ENCODE assay signal across 23 mouse cellular contexts in genomic region chr4:22792826-22793225, GRCm38 (mm10).
DNase-seq lines count a peak whose midpoint lies in the region; ATAC-seq and TF ChIP-seq lines count a peak whose summit lies in the region.
"Had no signal": no experiment of that assay in that cellular context is flagged by ENCODE, and none has a peak within 500 bp of the region (broad histone marks: within the 10 kb centered on the region; RNA-seq: fewer than 3 reads in every experiment).

No protein-coding gene starts in this region.

- TF ChIP-seq POLR2A in limb, embryonic 14.5 days (IDR thresholded peaks at IDR 0.05; ENCODE audit: borderline replicate concordance, extremely low read depth, insufficient read depth, insufficient read length): no peak

- no peak overlapping the region for H3K27ac ChIP-seq in limb, embryonic 14.5 days (replicated peaks; ENCODE audit: low read depth, low read length)
- no peak overlapping the region for H3K27ac ChIP-seq in limb, embryonic 10.5 days
- no peak overlapping the region for H3K27ac ChIP-seq in forebrain, embryonic 15.5 days (replicated peaks)
- H3K27ac ChIP-seq: embryonic facial prominence, embryonic 13.5 days; heart, embryonic 10.5 days; hindbrain, embryonic 12.5 days had no signal

- no peaks in the 10 kb centered on the region for H3K9me3 ChIP-seq in limb, embryonic 14.5 days (ENCODE audit: control insufficient read depth, low read length)
- no peaks in the 10 kb centered on the region for H3K9me3 ChIP-seq in limb, embryonic 10.5 days (replicated peaks)
- H3K9me3 ChIP-seq in forebrain, embryonic 15.5 days: no peaks in the 10 kb centered on the region
- H3K9me3 ChIP-seq: embryonic facial prominence, embryonic 13.5 days; heart, embryonic 10.5 days; hindbrain, embryonic 12.5 days had no signal

- peak; percentile 64 for DNase-seq in limb, embryonic 14.5 days (ENCODE audit: low spot score)
- no peak for DNase-seq in limb, embryonic 10.5 days (ENCODE audit: low spot score)
- peak; percentile 11 for DNase-seq in A20 (ENCODE audit: low read depth, low spot score)
- peak; percentile 35 for DNase-seq in embryo, embryonic 10.5 days (ENCODE audit: low spot score)
- DNase-seq in mesoderm, embryonic 11.5 days (ENCODE audit: low read depth, low spot score): peak; percentile 8
- no peak for DNase-seq in right cerebral cortex, postnatal 4 days
- DNase-seq: adrenal gland, adult 8-10 months; adrenal gland, postnatal 36 days; cerebellum, adult 2 months; cerebellum, postnatal 10 days; gastrocnemius, postnatal 10 days; heart, adult 18-20 months; heart, postnatal 10 days; heart, postnatal 4 days had no signal

- no peak overlapping the region for H3K9ac ChIP-seq in limb, embryonic 14.5 days (ENCODE audit: low read depth, low read length, severe bottlenecking)
- H3K9ac ChIP-seq in forebrain, embryonic 15.5 days (replicated peaks): no peak overlapping the region
- H3K9ac ChIP-seq: embryonic facial prominence, embryonic 13.5 days; hindbrain, embryonic 12.5 days had no signal

- H3K4me1 ChIP-seq in limb, embryonic 14.5 days (ENCODE audit: control insufficient read depth, insufficient read depth, low read length): no peaks in the 10 kb centered on the region
- H3K4me1 ChIP-seq in limb, embryonic 10.5 days: no peaks in the 10 kb centered on the region
- H3K4me1 ChIP-seq in forebrain, embryonic 15.5 days: no peaks in the 10 kb centered on the region
- H3K4me1 ChIP-seq: embryonic facial prominence, embryonic 13.5 days; heart, embryonic 10.5 days; hindbrain, embryonic 12.5 days had no signal

- no peak overlapping the region for H3K4me2 ChIP-seq in limb, embryonic 14.5 days (replicated peaks; ENCODE audit: low read depth, low read length, severe bottlenecking)
- H3K4me2 ChIP-seq in forebrain, embryonic 15.5 days (replicated peaks): no peak overlapping the region
- H3K4me2 ChIP-seq: embryonic facial prominence, embryonic 13.5 days; hindbrain, embryonic 12.5 days had no signal

- 58% methylated on average over 1 of the region's 1 CpGs for WGBS in limb, embryonic 14.5 days
- WGBS in limb, embryonic 10.5 days: 80% methylated on average over 1 of the region's 1 CpGs
- 81% methylated on average over 1 of the region's 1 CpGs for WGBS in forebrain, embryonic 15.5 days

- no peaks in the 10 kb centered on the region for H3K36me3 ChIP-seq in limb, embryonic 14.5 days (ENCODE audit: control insufficient read depth, insufficient read depth, low read length)
- H3K36me3 ChIP-seq in limb, embryonic 10.5 days: no peaks in the 10 kb centered on the region
- no peaks in the 10 kb centered on the region for H3K36me3 ChIP-seq in forebrain, embryonic 15.5 days
- H3K36me3 ChIP-seq: embryonic facial prominence, embryonic 13.5 days; heart, embryonic 10.5 days; hindbrain, embryonic 12.5 days had no signal

- no peaks in the 10 kb centered on the region for H3K27me3 ChIP-seq in limb, embryonic 14.5 days (ENCODE audit: control insufficient read depth, insufficient read depth, low read length)
- no peaks in the 10 kb centered on the region for H3K27me3 ChIP-seq in limb, embryonic 10.5 days (ENCODE audit: low read depth, poor library complexity, severe bottlenecking)
- H3K27me3 ChIP-seq in forebrain, embryonic 15.5 days: no peaks in the 10 kb centered on the region
- H3K27me3 ChIP-seq: CH12.LX; embryonic facial prominence, embryonic 13.5 days; hindbrain, embryonic 12.5 days had no signal

- H3K4me3 ChIP-seq in limb, embryonic 14.5 days (replicated peaks; ENCODE audit: low read length): no peak overlapping the region
- no peak overlapping the region for H3K4me3 ChIP-seq in limb, embryonic 10.5 days
- H3K4me3 ChIP-seq in forebrain, embryonic 15.5 days: no peak overlapping the region
- H3K4me3 ChIP-seq: embryonic facial prominence, embryonic 13.5 days; heart, embryonic 10.5 days; hindbrain, embryonic 12.5 days had no signal

- no peak for ATAC-seq in limb, embryonic 14.5 days (ENCODE audit: low FRiP score, low read depth)
- no peak for ATAC-seq in forebrain, embryonic 15.5 days (replicated peaks)
- ATAC-seq: forebrain, embryonic 14.5 days; hindbrain, embryonic 16.5 days; inflammation-experienced regulatory T-cells, adult 6 months; intestine, postnatal 0 days had no signal

Comparison
In these comparisons a context has a peak if more than half of its experiments do, and no peak if none do; other contexts are left out.
1. DNase-seq: peak in limb, embryonic 14.5 days (single experiment), A20 (single experiment), embryo, embryonic 10.5 days (single experiment) and mesoderm, embryonic 11.5 days (single experiment); none in limb, embryonic 10.5 days (single experiment) and right cerebral cortex, postnatal 4 days (single experiment).